Mouse (Mus musculus) left cerebral cortex, postnatal 10 days (tissue): ENCODE measurements at regions not wholly inside any gene's neighbourhood (a gene's known extent, or its start where the extent isn't known, plus 50 kb on each side); places are given as distances from the start of the nearest gene placed in this dataset.

ENCODE experiments used
- DNase-seq, 2 experiments: peaks; one replicate each; pipeline ENCODE4 v3.0.0; 2021 to 2022; ENCODE audit warnings: low spot score in 2 of 2, mixed read lengths in 1 of 2; ENCODE audit errors: extremely low spot score in 1 of 2
- intact Hi-C: fragments of 180-260 bp; cut with DNase I; formaldehyde crosslinking; loops from one replicate; pipeline ENCODE4 v1.15.1; 2025

DNA sequence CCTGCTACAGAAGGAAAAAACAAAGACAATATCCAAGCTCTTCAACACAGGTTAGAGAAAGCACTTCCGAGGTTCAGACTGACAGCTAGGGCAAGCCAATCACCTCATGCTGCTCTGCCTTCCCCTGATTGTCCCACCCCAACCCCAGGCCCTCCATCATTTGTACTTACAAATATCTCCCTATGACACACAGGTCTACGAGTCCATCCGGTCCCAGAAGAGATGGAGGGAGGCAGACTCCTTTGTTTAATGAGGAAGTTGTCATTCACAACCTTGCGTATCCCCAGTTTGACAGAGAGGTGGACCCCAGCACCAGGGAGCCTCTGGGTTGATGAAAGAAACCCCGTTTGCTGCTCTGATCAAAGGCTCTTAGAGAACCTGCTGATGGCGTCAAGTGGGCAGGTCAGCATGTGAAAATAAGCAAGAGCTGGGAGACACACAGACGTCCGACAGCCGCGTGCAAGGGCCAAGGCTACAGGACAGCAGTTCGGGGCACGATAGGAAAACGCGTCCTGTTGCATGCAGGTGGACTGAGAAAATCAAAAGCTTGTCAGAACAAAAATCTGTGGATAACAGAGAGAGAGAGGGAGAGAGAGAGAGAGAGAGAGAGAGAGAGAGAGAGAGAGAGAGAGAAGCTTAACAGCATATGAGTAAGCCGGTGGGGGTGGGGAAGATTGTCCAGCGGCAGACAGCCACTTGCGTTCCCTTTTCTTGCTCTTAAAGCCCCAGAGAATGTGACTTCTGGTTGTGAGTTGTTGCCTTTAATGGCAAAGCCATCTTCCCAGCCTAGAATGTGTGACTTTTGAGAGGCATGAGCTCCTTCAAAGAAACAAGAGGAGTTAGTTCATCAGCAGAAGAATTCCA is 137.1 kb upstream of the Pkdcc start:
- DNase-seq: peak in 1 of 2 experiments; percentile 29
- intact Hi-C loops: no loop called here

DNA sequence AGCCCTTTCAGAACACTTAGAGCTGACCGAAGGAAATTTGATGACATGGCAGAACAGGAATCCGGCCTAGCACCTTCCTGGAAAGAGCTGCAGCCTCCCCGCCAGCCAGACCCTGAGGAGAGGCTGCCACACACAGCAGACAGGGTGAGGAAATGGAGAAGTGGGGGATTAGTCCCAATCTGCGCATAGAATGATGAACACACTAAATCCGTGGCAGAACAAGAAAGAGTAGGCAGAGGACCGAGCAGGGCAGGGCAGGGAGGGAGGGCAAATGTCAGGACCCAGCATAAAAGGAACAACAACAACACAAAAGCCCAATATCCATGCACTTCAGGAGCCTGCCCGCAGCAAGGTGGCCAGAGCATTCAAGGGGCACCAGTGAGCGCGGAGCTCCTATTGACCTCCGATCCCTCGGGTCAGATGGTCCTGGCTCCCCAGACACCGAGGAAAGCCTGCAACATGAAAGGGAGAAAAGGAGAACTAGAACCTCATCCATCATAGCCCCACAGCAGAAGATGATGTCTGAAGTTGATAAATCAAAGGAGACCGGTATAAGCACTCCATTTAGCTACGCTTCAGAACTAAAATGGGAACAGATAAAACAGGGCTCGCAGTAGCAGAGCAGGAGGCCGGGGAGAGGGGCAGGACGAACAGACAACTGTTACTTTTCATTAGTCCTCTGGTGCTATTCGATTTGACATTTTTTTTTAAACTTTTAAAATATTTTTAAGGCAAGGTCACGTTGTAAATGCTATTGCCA is 136.3 kb upstream of the Pkdcc start:
- intact Hi-C loops: no loop called here
- peak in 1 of 2 experiments; percentile 22 for DNase-seq

DNA sequence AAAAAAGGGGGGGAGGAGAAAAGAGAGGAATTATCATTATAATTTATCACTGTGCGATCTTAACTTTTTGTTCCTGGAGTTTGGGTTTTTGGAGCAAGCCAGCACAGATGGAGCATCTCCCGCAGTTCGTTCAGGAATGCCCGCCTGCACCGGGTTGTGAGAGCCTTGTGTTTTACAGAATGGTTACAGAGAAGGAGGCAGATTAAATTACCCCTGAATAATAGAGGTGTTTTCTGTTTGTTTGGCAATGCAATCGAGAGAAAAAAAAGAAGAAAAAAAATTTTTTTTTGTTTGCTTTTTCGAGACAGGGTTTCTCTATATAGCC is 135.8 kb upstream of the Pkdcc start:
- intact Hi-C loops: no loop called here
- DNase-seq: no peak

DNA sequence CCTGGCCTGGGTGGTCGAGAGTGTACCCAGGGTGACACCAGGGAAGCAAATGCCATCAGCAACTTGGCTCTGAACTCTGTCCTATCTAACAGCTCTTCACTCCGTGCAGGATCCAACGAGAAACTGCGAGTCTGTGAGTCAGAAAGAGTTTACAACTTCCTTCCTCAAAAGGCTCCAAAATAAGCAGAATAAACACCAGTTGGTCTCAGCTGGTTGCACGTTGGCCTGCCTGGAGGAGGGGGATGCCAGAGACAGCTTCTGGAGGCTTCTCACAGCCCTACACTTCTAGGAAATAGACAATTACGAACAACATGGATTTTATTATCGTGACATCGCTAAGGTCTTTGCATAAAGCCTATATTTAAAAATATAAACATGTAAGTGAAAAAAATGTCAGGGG is 133.4 kb upstream of the Pkdcc start:
- no peak for DNase-seq
- intact Hi-C loops: no loop called here

DNA sequence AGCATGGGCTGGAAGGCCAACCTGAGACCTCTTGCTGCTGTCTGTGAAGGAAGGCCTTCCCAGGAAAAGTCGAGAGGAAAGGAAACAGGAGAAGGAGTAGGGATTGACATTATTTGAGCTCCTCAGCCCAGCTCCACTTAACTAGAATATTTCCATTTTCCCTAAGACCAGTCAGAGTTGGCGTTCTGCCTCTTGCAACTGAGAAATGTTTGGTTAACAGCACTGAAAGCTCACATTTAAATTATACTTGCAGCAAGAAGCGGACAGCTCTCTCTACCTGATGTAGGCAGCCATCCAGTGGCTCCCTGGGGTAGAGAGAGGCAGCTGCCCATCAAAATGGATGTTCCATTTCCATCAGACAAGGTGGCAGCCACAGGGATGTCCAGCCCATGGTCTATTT is 131.6 kb upstream of the Pkdcc start:
- DNase-seq: no peak
- intact Hi-C loops: no loop called here

DNA sequence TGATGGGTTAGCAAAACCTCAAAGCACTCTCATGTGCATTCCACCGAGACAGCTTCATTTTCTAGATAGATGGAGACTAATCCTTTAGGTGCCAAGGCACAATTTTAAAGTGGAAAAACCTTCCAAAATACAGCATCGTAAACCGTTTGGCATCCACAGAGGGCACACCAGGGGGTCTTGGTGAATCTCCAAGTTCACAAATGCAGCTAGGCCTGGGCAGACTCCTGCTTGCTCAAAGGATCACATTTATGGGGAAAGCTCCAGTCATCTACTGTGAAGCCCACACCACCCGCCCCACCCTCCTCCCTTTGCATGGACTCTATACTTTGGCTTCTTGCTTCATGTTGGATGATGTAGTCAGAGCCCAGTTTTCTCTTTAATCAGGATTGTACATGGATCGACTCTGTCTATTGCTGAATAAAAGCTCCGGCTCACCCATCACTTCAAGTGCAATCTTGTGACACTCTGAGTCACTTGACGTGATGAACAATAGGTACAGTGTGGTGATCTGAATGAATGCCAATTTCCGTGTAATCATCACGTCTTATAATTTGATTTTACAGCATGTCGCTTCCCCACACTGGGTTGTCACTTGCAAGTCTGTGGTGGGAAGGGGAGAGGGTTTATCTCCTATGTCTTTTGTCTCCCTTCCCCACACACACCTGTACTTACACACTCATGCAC is 129.2 kb upstream of the Pkdcc start:
- intact Hi-C loops: no loop called here
- DNase-seq: no peak

DNA sequence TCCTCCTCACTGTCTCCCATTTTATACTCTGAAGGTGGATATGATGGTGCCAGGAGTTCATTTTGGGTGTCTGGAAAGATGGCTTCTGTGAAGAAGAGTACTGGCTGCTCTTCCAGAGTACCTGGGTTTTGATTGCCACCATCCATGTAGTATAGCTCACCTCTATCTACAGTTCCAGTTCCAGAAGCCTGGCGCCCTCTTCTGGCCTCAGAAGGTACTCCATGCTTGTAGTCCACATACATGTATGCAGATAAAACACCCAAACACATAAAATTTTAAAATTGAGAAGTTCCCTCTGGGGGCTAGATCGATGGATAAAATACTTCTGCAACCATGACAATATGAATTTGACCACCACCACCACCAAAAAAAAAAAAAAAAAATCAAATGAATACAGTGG is 128.4 kb upstream of the Pkdcc start:
- DNase-seq: no peak
- intact Hi-C loops: no loop called here

DNA sequence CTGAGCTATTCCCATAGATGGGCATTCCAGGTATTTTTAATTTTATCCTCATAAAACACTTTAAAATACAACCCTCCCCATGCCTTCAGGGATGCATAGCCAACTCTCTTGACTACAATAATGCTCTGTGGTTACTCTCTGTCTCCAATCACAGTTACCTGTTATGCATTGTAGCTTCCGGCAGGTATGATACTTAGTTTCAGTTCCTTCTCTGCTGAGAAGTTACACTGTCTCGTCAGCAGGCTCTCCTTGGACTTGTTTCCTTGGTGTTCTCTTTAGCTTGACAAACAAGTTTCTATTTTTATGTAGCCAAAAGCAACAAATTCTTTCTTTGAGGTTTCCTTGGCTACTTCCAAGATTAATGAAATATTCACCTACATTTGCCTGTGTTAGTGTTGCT is 126.6 kb upstream of the Pkdcc start:
- DNase-seq: no peak
- intact Hi-C loops: no loop called here

DNA sequence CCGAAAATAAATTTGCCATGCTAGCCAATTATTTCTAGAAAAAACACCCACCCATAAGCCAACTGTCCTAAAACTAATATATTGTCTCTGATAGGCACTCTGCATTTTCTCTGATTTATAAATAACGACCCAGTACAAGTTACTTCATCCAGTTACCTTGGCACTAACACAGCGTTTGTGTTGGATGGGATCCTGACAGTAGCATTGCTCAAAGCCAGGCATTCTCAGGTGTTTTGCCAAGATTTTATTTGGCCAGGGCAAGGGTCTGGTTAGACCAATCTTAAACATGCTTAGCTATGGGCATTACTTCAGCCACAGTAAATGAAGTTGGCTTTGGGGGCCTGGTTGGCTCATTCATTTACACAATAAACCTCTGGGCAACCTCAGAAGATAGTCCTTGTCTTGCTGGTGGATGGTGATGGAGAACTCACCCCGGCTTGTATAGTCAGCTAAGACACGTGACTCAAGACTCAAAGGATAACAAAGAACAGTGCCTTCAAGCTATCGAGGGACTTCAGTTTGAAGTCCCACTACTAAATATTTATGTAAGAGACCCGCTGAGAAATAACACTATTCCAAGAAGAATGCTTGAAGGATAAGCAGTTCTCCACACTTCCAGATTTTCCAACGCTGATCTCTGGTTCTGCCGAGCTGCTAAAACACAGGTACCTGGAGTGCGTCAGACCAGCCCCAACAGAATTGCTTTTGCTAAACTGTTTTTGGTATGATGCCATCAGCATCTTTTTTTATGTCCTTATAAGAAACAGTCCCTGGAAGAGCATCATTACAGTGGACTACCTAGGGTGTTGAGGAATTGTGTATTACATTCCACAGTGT is 125.0 kb upstream of the Pkdcc start:
- intact Hi-C loops: no loop called here

DNA sequence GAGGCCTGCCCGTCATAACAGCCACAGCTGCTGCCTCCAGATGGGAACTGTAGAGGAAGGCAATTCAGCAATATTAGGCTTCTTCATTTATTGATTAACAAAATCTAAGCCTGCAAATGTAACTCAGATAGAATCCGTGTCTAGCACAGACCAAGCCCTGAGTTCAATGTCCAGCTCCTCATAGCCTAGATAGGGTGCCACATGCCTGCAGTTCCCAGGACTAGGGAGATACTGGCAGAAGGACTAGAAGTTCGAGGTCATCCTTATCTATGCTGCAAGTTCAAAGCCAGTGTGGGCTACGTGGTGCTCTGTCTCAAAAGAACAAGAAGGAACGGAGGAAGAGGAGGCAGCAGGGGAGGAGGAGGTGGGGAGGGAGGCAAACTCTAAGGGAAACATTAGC is 121.2 kb upstream of the Pkdcc start:
- no peak for DNase-seq
- intact Hi-C loops: no loop called here

More for the DNA sequence above, 125.0 kb upstream of the Pkdcc start:
- no peak for DNase-seq

DNA sequence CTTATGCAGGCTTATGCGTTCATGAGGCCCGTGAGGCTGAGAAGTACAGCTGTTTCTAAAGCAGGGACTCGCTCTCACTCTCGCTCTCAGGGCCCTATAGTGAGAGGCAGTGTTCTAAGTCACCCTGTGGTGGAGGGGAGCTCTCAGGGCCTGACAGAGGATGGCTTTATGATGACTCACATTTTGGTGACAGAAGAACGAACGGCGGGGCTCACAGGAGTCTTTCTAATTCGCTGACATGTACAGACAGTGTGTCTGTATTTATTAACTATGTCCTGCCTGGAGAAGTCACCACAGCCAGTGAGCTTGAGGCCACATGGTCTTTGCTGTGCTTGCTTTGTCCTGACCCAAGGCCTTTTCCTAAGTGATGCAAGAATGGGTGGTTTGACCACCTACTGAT is 118.6 kb upstream of the Pkdcc start:
- intact Hi-C loops: no loop called here

DNA sequence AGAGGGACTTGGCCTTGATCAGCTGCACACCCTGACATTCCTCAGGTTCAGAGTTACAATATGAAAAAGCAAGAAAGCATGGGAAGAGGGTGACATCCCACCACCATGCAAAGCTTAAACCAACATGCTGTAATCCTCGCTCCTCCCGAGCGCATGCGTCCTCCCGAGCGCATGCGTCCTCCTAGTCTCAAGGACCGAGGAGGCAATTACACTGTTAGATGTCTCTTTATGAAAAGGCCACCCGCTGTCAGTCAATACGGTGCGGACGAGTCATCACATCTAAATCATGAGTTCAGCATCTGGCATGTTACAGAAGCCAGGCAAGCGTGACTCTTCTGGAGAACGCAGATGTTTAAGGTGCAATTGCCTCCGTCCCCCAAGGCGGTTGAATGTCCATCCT is 117.1 kb upstream of the Pkdcc start:
- DNase-seq: no peak
- intact Hi-C loops: no loop called here

More for the DNA sequence above, 118.6 kb upstream of the Pkdcc start:
- no peak for DNase-seq

DNA sequence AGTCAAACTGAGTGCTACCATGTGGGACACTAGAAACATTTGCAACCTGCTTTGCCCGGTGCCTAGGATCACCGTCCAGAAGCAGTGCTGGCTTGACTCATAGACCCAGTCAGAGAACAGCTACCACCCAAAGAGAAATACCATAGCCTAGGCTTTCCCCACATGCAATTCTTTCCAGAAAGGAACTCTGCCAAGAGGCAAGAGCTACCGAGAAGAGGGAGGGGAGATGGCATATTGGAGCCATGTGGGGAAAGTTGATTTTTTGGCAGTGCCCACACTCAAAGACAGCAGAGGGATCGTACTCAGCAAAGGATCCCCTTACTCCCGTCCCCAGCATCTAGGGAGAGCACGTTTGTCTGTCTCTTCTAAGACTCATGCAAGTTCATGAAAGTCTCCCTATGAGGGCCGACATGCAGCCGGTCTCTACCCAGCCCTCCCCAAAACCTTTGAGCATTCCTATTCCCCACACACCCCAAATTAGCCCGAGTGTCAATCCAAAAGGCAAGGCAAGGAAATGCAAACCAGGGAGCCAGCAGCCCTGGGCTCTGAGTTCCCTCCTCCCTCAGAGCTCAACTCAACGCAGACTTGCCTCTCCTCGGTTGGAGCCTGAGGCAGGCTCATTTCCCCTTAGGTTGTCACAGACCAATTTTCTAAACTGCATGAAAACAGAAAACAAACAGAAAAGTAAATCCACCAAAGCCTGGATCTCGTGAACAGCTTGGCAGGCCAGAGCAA is 116.2 kb upstream of the Pkdcc start:
- intact Hi-C loops: no loop called here
- DNase-seq: no peak

DNA sequence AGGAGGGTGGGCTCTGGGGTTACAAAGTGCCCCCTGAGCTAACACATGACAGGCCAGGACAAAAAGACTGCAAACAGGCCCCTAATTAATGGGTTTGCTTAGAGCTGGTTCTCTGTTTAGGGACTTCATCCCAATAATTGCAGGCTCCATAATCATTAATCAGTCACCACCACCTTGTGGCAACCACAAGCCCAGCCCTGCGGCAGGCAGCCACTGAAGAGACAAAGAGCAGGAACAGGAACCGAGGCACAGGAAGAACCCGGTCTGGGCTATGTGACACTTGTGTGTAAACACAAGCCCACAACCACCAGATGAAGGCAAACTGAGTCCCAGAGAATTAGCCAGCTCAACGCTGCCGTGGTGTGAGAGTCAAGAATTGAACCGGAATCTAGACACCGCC is 114.1 kb upstream of the Pkdcc start:
- intact Hi-C loops: no loop called here
- DNase-seq: no peak

DNA sequence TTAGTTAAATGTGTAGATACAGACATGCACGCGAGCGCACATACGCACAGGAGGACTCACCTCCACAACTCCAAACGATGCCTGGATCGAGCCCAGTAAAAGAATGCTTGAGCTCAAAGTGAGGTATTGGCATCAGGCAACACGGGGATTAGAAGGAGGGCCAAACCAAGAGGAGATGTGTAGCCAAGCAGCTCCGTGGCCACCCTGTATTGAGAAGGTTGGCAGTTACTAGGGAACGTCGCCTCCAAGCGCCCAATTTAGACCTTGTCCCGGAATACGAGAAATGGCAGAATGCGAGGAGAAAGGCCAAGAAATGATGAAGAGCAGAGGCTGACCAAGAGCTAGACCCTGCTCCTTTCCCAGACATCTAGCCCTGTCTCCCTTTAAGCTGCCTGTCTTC is 113.3 kb upstream of the Pkdcc start:
- intact Hi-C loops: no loop called here
- DNase-seq: no peak

DNA sequence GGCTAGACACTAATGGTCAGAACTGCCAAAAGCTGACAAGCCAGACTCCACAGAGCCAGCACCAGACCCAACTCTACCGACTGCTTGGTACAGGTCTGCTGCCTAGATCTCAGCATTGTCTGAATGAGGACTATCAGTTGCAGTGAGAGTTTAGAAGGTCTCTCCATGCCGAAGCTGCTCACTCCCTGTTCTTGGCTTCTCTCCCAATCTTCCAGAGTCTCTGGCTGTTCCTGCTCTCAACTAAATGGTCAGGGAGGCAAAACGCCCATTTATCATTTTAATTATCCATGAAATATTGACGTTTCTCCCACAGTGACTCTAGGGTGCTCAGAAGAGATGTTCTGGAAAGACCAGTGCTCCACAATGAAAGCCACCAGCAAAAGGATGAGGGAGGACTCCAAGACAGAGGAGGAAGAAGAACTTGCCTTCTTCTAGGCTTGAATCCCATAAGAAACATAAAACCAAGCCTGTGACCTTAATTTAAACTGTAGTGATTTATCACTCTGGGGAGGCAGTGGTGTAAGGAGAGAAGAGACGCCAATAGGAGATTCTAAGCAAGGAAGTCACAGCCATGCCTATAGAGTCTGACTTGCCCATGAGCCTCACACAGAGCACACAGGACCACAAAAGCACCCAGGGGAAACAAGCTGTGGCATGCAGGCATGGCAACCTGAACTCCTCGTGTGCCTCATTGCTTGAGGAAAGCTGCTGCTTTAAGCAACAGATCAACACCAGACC is 112.2 kb upstream of the Pkdcc start:
- no peak for DNase-seq
- intact Hi-C loops: no loop called here

DNA sequence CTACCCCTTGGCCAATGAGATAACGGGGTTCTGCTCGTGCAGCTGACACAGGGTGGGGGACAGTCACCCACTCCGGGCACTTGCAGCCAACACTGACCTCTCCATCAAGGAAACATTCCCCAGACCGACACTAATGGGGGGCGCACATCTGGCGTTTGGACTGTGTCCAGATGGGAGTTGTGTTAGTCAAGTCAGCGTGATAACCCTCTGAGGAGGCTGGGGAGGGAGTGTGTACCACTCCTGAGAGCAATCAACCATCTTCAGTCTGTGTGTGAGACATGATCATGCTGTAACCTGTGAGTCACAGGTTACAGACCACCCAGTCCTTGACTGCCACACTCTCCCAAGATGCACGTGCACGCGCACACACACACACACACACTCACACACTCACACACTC is 106.9 kb upstream of the Pkdcc start:
- no peak for DNase-seq
- intact Hi-C loops: no loop called here
